Mouse (Mus musculus) brain, embryonic 14.5 days (tissue): Measurements from ENCODE around the gene Pknox2.

Experiments used
- CTCF ChIP-seq: fragments of 200-500 bp; IDR thresholded peaks from 2 replicates; pipeline ENCODE4 v1.5.1; 2012; ENCODE audit warnings: inconsistent platforms, mild to moderate bottlenecking, moderate library complexity, borderline replicate concordance; ENCODE audit not compliant: insufficient read depth, insufficient read length; ENCODE audit errors: extremely low read depth
- POLR2A ChIP-seq: fragments of 200-500 bp; IDR thresholded peaks from 2 replicates; pipeline ENCODE4 v1.6.1; 2012; ENCODE audit warnings: mild to moderate bottlenecking, inconsistent platforms, borderline replicate concordance; ENCODE audit not compliant: poor library complexity, insufficient read depth, insufficient read length, severe bottlenecking; ENCODE audit errors: extremely low read depth

DNA sequence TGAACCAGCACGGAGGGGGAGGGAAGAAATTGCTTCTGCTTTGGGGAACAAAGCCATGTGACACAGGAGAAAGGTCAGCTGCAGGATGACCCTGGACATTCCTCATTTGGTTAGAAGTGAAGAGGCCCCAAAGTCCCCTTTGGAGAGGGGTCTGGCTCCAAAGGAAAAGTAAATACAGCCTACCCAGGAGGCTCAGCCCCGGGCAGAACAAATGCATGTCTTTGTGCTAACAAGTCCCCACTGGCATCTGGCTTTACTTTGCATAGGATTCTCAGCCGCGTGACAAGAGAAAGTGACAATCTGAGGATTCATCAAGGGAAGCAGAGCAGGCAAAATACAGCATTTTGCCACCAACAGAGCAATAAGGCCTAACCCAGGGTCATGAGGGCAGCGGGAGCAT is 54.1 kb downstream of the Pknox2 start:
- TF ChIP-seq CTCF (no peak), POLR2A (no peak)
